Mouse (Mus musculus) heart, embryonic 12.5 days (tissue): ENCODE results near the gene Rnaseh1. TPM values are rescaled to one million over a fixed set of nuclear protein-coding genes. Genes with fewer than 3 reads are reported as not detected.

Source experiments
- ATAC-seq: fragments of 200-750 bp; cut with Nextera tagmentation; 2 replicates; pipeline ENCODE4 v1.8.0; 2017; ENCODE audit warnings: moderate TSS enrichment, moderate library complexity; ENCODE audit not compliant: insufficient number of reproducible peaks, low FRiP score
- H3K27ac ChIP-seq: fragments of 300-500 bp; sonication (generic); 2 replicates; pipeline ENCODE4 v1.5.1; 2016; ENCODE audit warnings: mild to moderate bottlenecking, moderate library complexity; ENCODE audit not compliant: poor library complexity, severe bottlenecking
- H3K27me3 ChIP-seq: fragments of 300-500 bp; sonication (generic); replicated peaks from 2 replicates; pipeline ENCODE4 v1.6.1; 2016; ENCODE audit warnings: mild to moderate bottlenecking, moderate library complexity
- H3K36me3 ChIP-seq: fragments of 300-500 bp; sonication (generic); 2 replicates; pipeline ENCODE4 v1.6.1; 2016; ENCODE audit warnings: mild to moderate bottlenecking, moderate library complexity
- H3K4me1 ChIP-seq: fragments of 300-500 bp; sonication (generic); replicated peaks from 2 replicates; pipeline ENCODE4 v1.6.1; 2016; ENCODE audit warnings: mild to moderate bottlenecking
- H3K4me2 ChIP-seq: fragments of 300-500 bp; sonication (generic); 2 replicates; pipeline ENCODE4 v1.6.1; 2016; ENCODE audit warnings: mild to moderate bottlenecking, moderate library complexity
- H3K4me3 ChIP-seq: fragments of 300-500 bp; sonication (generic); 2 replicates; pipeline ENCODE4 v1.5.1; 2016; ENCODE audit warnings: mild to moderate bottlenecking
- H3K9ac ChIP-seq: fragments of 300-500 bp; sonication (generic); 2 replicates; pipeline ENCODE4 v1.6.1; 2016; ENCODE audit warnings: mild to moderate bottlenecking, moderate library complexity
- H3K9me3 ChIP-seq: fragments of 300-500 bp; sonication (generic); replicated peaks from 2 replicates; pipeline ENCODE4 v1.6.1; 2016; ENCODE audit warnings: mild to moderate bottlenecking, moderate library complexity
- WGBS: fragments of 180-500 bp; shearing (Covaris S2); methylation state at CpG from one replicate; pipeline ENCODE4 v1.1.7; 2016; 5-methylcytosine and 5-hydroxymethylcytosine counted together
- polyA plus RNA-seq: library from polyadenylated mRNA; unstranded; fragments of >200 nt; fragmentation: Nextera tagmentation; extraction: Ambion mirVana; gene quantifications from 2 replicates; pipeline ENCODE4 v1.2.1, GENCODE M21; 2016

The Rnaseh1 gene
- 17.8 and 18.1 TPM in 2 replicates for polyA plus RNA-seq

GRCm38 (mm10) chr12:28649141-28650110 lies at the start of gene Rnaseh1:
Gene Rnaseh1, plus strand, starts transcription at chr12:28649602.
- H3K4me2 ChIP-seq, result peak within 1 kb of the TSS; percentile 72
- no peak within 1 kb of the TSS; the same call in 1 of the 2 replicates for H3K27ac ChIP-seq
- no peaks in the 10 kb centered on the region for H3K9me3 ChIP-seq
- 2% methylated on average over 52 of the region's 52 CpGs for WGBS
- H3K27me3 ChIP-seq, result no peaks in the 10 kb centered on the region
- H3K9ac ChIP-seq, result peak within 1 kb of the TSS; percentile 84
- H3K4me1 ChIP-seq, result peaks cover 5% of the 10 kb centered on the region
- ATAC-seq, result peak; percentile 89
- H3K4me3 ChIP-seq, result peak within 1 kb of the TSS; percentile 84
- peaks cover 14% of the 10 kb centered on the region for H3K36me3 ChIP-seq

- Histone ChIP-seq H3K27ac (no peak overlapping the region), H3K9me3 (no peaks in the 10 kb centered on the region), H3K27me3 (no peaks in the 10 kb centered on the region), H3K9ac (no peak overlapping the region), H3K36me3 (no peaks in the 10 kb centered on the region), H3K4me3 (no peak overlapping the region), H3K4me1 (peaks cover 25% of the 10 kb centered on the region), H3K4me2 (no peak overlapping the region)
- 25% methylated on average over 4 of the region's 4 CpGs for WGBS
- ATAC-seq, result no peak
These were observed 47.1 kb upstream of the Rnaseh1 start for GRCm38 (mm10) chr12:28602259-28602658.

- 69% methylated on average over 1 of the region's 1 CpGs for WGBS
- H3K27me3 ChIP-seq, result no peaks in the 10 kb centered on the region
- no peak for ATAC-seq
These were observed 45.9 kb upstream of the Rnaseh1 start for GRCm38 (mm10) chr12:28603494-28603893.

GRCm38 (mm10) chr12:28607546-28608305 lies 41.7 kb upstream of the Rnaseh1 start:
- ATAC-seq, result no peak
- no peak overlapping the region for H3K27ac ChIP-seq

More at GRCm38 (mm10) chr12:28603494-28603893, 45.9 kb upstream of the Rnaseh1 start:
- Histone ChIP-seq H3K4me1 (peaks cover 24% of the 10 kb centered on the region), H3K27ac (no peak overlapping the region), H3K36me3 (no peaks in the 10 kb centered on the region), H3K9ac (no peak overlapping the region), H3K4me3 (no peak overlapping the region), H3K4me2 (no peak overlapping the region), H3K9me3 (no peaks in the 10 kb centered on the region)

GRCm38 (mm10) chr12:28612391-28612790 lies 37.0 kb upstream of the Rnaseh1 start:
- Histone ChIP-seq H3K4me3 (no peak overlapping the region), H3K36me3 (no peaks in the 10 kb centered on the region), H3K4me1 (peaks cover 9% of the 10 kb centered on the region), H3K27me3 (no peaks in the 10 kb centered on the region), H3K27ac (no peak overlapping the region), H3K4me2 (no peak overlapping the region), H3K9me3 (no peaks in the 10 kb centered on the region), H3K9ac (no peak overlapping the region)
- 68% methylated on average over 6 of the region's 6 CpGs for WGBS
- ATAC-seq, result no peak

More at GRCm38 (mm10) chr12:28607546-28608305, 41.7 kb upstream of the Rnaseh1 start:
- Histone ChIP-seq H3K36me3 (no peaks in the 10 kb centered on the region), H3K4me2 (no peak overlapping the region), H3K4me3 (no peak overlapping the region), H3K9ac (no peak overlapping the region), H3K4me1 (peaks cover 12% of the 10 kb centered on the region), H3K9me3 (no peaks in the 10 kb centered on the region), H3K27me3 (no peaks in the 10 kb centered on the region)
- 55% methylated on average over 17 of the region's 17 CpGs for WGBS

GRCm38 (mm10) chr12:28614401-28614800 lies 35.0 kb upstream of the Rnaseh1 start:
- WGBS, result 66% methylated on average over 7 of the region's 7 CpGs
- no peak for ATAC-seq
- no peaks in the 10 kb centered on the region for H3K4me1 ChIP-seq
- H3K9ac ChIP-seq, result no peak overlapping the region
- no peak overlapping the region for H3K4me3 ChIP-seq
- H3K36me3 ChIP-seq, result no peaks in the 10 kb centered on the region
- no peak overlapping the region for H3K4me2 ChIP-seq
- no peaks in the 10 kb centered on the region for H3K27me3 ChIP-seq
- H3K27ac ChIP-seq, result no peak overlapping the region
- H3K9me3 ChIP-seq, result no peaks in the 10 kb centered on the region

- Histone ChIP-seq H3K27me3 (no peaks in the 10 kb centered on the region), H3K36me3 (no peaks in the 10 kb centered on the region), H3K4me2 (no peak overlapping the region), H3K9ac (no peak overlapping the region), H3K27ac (no peak overlapping the region), H3K4me1 (peaks cover 12% of the 10 kb centered on the region), H3K4me3 (no peak overlapping the region), H3K9me3 (no peaks in the 10 kb centered on the region)
- 54% methylated on average over 4 of the region's 4 CpGs for WGBS
- no peak for ATAC-seq
These were observed 32.1 kb upstream of the Rnaseh1 start for GRCm38 (mm10) chr12:28617297-28617696.

- H3K9me3 ChIP-seq, result no peaks in the 10 kb centered on the region
- H3K4me2 ChIP-seq, result peak overlapping the region; percentile 56
- no peaks in the 10 kb centered on the region for H3K27me3 ChIP-seq
- WGBS, result 5% methylated on average over 7 of the region's 7 CpGs
- no peaks in the 10 kb centered on the region for H3K36me3 ChIP-seq
- H3K27ac ChIP-seq, result peak overlapping the region; percentile 39; the same call in 1 of the 2 replicates
- no peak overlapping the region for H3K4me3 ChIP-seq
- H3K9ac ChIP-seq, result no peak overlapping the region
- 0 out of 2 replicates have a peak, but pooled peaks have one; percentile 36 for ATAC-seq
- H3K4me1 ChIP-seq, result peaks cover 26% of the 10 kb centered on the region
These were observed 27.8 kb upstream of the Rnaseh1 start for GRCm38 (mm10) chr12:28621451-28622166.

GRCm38 (mm10) chr12:28622167-28622532 lies 27.3 kb upstream of the Rnaseh1 start:
- H3K36me3 ChIP-seq, result no peaks in the 10 kb centered on the region
- no peaks in the 10 kb centered on the region for H3K27me3 ChIP-seq
- 21% methylated on average over 5 of the region's 5 CpGs for WGBS
- peak overlapping the region; percentile 39 for H3K27ac ChIP-seq
- no peaks in the 10 kb centered on the region for H3K9me3 ChIP-seq
- no peak overlapping the region for H3K9ac ChIP-seq
- no peak overlapping the region for H3K4me3 ChIP-seq
- no peak for ATAC-seq
- peaks cover 26% of the 10 kb centered on the region for H3K4me1 ChIP-seq
- peak overlapping the region; percentile 56 for H3K4me2 ChIP-seq

GRCm38 (mm10) chr12:28622641-28623040 lies 26.8 kb upstream of the Rnaseh1 start:
- 45% methylated on average over 1 of the region's 1 CpGs for WGBS

More at GRCm38 (mm10) chr12:28622641-28623040, 26.8 kb upstream of the Rnaseh1 start:
- ATAC-seq, result no peak
- Histone ChIP-seq H3K9ac (no peak overlapping the region), H3K9me3 (no peaks in the 10 kb centered on the region), H3K4me3 (no peak overlapping the region), H3K4me1 (peaks cover 26% of the 10 kb centered on the region), H3K27ac (peak overlapping the region; percentile 39), H3K27me3 (no peaks in the 10 kb centered on the region), H3K4me2 (peak overlapping the region; percentile 56), H3K36me3 (no peaks in the 10 kb centered on the region)
